Mouse (Mus musculus) megakaryocyte, embryonic 14.5 days (primary cell): ENCODE data around the gene Tdrd7.

Source experiments
- FLI1 ChIP-seq: IDR thresholded peaks from 2 replicates; pipeline ENCODE4 v1.6.1; 2012; ENCODE audit warnings: low read length, inconsistent platforms, mixed read lengths
- GATA1 ChIP-seq: IDR thresholded peaks from 3 replicates; pipeline ENCODE4 v1.6.1; 2012; ENCODE audit warnings: mixed read lengths, low read length, inconsistent platforms, borderline replicate concordance

DNA sequence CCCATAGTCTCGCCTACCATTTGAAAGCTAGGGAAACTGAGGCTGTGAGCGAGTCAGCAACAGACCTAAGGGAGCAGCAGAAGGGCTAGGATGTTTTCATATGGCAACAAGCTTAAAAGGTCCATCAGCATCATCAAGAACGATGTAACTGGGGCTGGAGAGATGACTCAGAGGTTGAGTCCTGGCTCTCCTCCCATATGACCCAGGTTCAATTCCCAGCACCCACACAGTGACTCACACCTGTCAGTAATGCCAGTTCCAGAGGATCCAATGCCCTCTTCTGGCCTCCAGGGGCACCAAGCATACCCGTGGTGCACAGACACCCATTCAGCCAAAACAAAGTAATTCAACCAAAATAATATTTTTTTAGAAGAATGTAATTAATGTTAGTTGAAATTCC lies 115.1 kb downstream of the Tdrd7 start:
- TF ChIP-seq FLI1 (no peak), GATA1 (no peak)
